Mouse (Mus musculus): ENCODE measurements around the gene Prkce. TPM values are rescaled to one million over a fixed set of nuclear protein-coding genes. Genes with fewer than 3 reads are reported as not detected.

The Prkce gene
- total RNA-seq, 2 experiments from 2014 or later, result 1.7 to 3.8 TPM

- no peak for ATAC-seq (replicated peaks; ENCODE audit: low FRiP score, low TSS enrichment, poor library complexity, severe bottlenecking)
These were observed 440.4 kb downstream of the Prkce start for GRCm38 (mm10) chr17:86607981-86608380.

DNA sequence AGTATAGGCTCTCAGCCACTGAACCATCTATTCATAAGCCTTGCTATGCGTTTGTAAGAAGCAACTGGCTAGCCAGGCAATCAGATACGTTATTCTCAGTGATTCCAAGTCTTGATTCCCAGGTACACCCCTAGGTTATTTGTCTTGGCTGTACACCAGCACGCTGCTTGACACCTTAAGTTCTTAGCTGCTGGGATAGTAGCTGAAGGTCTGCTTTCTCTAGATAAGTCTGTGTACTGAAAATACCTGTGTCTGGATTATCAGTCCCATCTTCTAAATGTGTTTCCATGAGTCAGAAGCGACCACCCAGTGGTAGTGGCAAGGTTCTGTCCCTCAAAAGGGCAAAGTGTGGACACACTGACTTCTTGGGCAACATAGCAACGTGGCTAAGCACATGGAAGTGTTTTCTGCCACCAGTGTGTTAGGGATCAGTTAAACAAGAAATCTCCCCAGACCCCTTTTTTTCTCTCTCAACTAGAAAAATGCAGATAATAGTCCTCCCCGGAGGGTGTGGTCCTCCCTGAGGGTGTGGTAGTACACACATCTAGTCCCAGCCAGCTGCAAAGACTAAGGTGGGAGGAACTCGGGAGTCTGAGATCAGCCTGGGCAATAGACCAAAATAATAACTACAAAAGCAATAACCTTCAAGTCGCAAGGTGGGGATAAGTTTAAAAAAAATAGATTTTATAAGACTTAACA is 442.8 kb downstream of the Prkce start:
- peak; percentile 74 for ATAC-seq (replicated peaks; ENCODE audit: low FRiP score, low TSS enrichment, poor library complexity, severe bottlenecking)

DNA sequence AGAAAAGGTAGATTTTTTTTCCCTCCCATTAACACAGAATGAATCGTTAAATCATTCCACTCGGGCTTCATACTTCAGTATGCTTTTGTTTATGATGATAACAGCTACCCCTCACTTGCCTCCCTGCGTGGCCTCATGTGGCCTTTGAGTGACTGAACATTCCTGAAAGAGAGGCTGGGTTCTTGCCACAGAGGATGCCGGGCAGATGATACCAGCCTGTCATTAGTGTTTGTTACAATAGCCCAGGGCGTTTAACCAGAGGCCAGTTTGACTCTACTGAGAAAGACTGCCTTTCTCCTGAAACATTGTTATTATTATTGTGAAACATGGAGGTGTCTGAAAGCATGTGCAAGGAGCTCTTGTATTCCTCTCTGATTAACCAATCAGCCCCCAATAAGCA is 444.2 kb downstream of the Prkce start:
- no peak for ATAC-seq (replicated peaks; ENCODE audit: low FRiP score, low TSS enrichment, poor library complexity, severe bottlenecking)

- no peak for ATAC-seq (replicated peaks; ENCODE audit: low FRiP score, low TSS enrichment, poor library complexity, severe bottlenecking)
These were observed 448.2 kb downstream of the Prkce start for GRCm38 (mm10) chr17:86615592-86616291.

- ATAC-seq (replicated peaks; ENCODE audit: low FRiP score, low TSS enrichment, poor library complexity, severe bottlenecking), result no peak
These were observed 450.1 kb downstream of the Prkce start for GRCm38 (mm10) chr17:86617570-86618237.

GRCm38 (mm10) chr17:86618431-86618861 is 450.9 kb downstream of the Prkce start:
- ATAC-seq (replicated peaks; ENCODE audit: low FRiP score, low TSS enrichment, poor library complexity, severe bottlenecking), result no peak

GRCm38 (mm10) chr17:86622862-86623261 is 455.3 kb downstream of the Prkce start:
- ATAC-seq (replicated peaks; ENCODE audit: low FRiP score, low TSS enrichment, poor library complexity, severe bottlenecking), result no peak

GRCm38 (mm10) chr17:86626523-86626922 is 458.9 kb downstream of the Prkce start:
- no peak for ATAC-seq (replicated peaks; ENCODE audit: low FRiP score, low TSS enrichment, poor library complexity, severe bottlenecking)

DNA sequence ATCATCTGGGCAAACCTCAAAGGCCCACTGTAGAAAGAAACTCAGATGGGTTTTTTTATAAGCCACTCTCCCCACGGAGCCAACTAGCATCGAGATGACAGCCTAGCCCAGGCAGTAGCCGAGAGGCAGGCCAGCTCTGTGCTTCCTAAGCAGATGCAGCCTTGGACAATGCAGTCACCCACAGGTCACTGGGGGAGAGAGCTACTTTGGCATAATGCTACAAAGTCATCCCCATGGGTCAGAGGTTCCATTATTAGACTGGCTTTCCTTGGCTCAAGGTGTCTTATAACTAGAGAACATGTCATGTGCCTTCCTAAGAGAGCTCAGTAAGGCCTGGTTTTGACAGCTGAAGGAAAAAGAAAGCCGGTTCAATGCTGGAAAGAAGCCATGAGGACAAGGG is 465.5 kb downstream of the Prkce start:
- no peak for ATAC-seq (replicated peaks; ENCODE audit: low FRiP score, low TSS enrichment, poor library complexity, severe bottlenecking)

GRCm38 (mm10) chr17:86637311-86637710 is 469.7 kb downstream of the Prkce start:
- no peak for ATAC-seq (replicated peaks; ENCODE audit: low FRiP score, low TSS enrichment, poor library complexity, severe bottlenecking)

GRCm38 (mm10) chr17:86639279-86639678 is 471.7 kb downstream of the Prkce start:
- no peak for ATAC-seq (replicated peaks; ENCODE audit: low FRiP score, low TSS enrichment, poor library complexity, severe bottlenecking)

DNA sequence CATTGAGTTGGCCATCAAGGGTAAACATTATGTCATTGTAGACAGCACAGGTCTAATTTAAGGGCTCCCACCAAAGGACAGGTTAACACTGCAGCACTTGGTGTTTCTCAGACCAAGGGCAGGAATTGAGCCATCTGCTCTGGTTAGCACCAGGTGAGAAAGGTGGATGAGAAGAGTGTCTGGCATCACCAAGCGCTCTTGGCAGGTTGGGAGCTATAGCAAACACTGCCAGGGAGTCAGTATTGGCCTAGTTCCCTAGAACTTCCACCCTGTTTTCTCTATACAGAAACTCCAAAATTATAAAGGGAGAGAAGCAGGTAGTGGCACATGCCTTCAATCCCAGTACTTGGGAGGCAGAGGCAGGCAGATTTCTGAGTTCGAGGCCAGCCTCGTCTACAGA is 479.6 kb downstream of the Prkce start:
- ATAC-seq (replicated peaks; ENCODE audit: low FRiP score, low TSS enrichment, poor library complexity, severe bottlenecking), result no peak

DNA sequence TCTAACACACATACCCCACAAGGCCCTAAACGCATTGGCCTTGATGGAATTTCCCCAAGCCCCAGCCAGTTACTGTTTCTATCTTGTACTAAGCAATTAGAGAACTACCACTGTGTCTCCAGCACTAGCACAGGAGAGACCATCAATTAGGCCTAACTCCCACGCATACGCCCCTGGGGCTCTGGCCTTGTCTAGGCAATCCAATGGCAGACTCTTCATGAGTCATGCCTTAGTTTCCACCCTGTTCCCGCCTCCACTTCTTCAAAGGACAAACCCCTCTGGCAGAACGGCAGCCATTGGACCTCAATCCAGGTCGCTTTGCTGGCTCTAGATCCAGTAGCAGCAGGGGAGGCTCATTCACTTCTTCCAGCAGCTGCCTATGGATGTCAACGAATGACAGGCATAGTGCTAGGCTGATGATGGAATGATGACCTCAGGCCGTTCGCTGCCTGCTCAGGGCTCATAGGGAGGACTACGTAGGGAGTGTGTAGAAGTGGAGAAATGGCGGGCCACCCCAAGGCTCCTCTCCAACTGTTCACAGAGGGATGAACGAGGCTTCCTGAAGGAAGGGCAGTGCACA is 481.4 kb downstream of the Prkce start:
- ATAC-seq (replicated peaks; ENCODE audit: low FRiP score, low TSS enrichment, poor library complexity, severe bottlenecking), result no peak

- ATAC-seq (replicated peaks; ENCODE audit: low FRiP score, low TSS enrichment, poor library complexity, severe bottlenecking), result no peak
These were observed 482.7 kb downstream of the Prkce start for GRCm38 (mm10) chr17:86650241-86650640.

- ATAC-seq (replicated peaks; ENCODE audit: low FRiP score, low TSS enrichment, poor library complexity, severe bottlenecking), result no peak
These were observed 483.5 kb downstream of the Prkce start for GRCm38 (mm10) chr17:86651091-86651490.

GRCm38 (mm10) chr17:86652751-86653150 is 485.2 kb downstream of the Prkce start:
- ATAC-seq (replicated peaks; ENCODE audit: low FRiP score, low TSS enrichment, poor library complexity, severe bottlenecking), result no peak

DNA sequence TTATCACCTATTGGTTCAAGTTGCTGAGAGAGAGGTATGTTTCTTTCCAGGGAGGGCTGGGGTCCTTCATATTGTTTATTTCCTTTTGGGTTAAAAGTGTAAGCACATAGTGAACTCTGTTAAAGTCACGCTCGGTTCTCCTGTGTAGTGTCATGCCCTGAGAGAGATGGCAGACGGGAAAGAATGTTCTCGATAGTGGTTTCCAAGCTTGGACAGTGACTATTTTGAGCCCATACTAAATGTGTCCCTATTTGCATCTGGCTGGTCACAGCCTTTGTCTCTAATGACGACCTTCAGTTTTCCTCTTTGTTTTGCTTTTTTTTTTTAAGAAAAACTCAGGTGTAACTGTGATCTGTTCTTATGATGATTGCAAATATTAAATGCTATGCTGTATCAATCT is 488.8 kb downstream of the Prkce start:
- ATAC-seq (replicated peaks; ENCODE audit: low FRiP score, low TSS enrichment, poor library complexity, severe bottlenecking), result no peak

GRCm38 (mm10) chr17:86662301-86662700 is 494.7 kb downstream of the Prkce start:
- ATAC-seq (replicated peaks; ENCODE audit: low FRiP score, low TSS enrichment, poor library complexity, severe bottlenecking), result no peak

- no peak for ATAC-seq (replicated peaks; ENCODE audit: low FRiP score, low TSS enrichment, poor library complexity, severe bottlenecking)
These were observed 495.9 kb downstream of the Prkce start for GRCm38 (mm10) chr17:86663471-86663870.
